Comparison of ENCODE assay signal across 8 mouse cellular contexts in the genomic region with DNA sequence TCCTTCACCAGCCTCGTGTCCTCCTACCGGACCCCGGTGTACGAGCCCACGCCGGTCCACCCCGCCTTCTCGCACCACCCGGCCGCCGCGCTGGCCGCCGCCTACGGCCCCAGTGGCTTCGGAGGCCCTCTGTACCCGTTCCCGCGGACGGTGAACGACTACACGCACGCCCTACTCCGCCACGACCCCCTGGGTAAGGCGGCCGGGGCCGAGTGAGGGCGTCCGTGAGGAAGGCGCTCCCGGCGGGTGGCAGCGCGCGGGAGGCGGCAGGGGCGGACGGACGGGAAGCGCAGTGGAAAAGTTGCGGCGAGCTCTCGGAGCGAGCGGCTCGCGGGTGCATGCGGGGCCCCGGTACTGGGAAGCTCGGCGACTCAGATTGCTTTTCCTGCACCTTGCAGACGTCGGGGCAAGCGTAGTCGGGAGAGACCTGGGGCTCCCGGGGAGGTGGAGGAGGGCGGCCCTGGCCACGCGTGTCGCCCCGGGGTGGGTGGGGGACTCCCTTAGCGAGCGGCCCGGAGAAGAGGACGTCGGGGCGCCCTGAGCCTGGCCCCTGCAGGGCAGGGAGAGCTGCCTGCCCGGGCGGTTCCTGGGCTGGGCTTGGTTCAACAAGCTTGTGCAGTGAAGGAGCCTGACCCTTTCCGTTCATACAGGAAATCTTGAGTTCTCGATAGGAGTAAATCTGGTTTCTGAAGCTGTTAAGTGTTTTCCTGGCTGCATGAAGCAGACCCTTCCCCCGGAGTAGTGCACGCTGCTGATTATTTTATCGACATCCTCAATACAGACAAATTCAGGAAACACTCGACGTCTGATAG. TPM values are rescaled to one million over a fixed set of nuclear protein-coding genes. Genes with fewer than 3 reads are reported as not detected.
DNase-seq lines count a peak whose midpoint lies in the region; ATAC-seq and TF ChIP-seq lines count a peak whose summit lies in the region.

No protein-coding gene starts in this region.

- under 1% methylated on average over 76 of the region's 77 CpGs for WGBS in heart, embryonic 10.5 days
- 1% methylated on average over 65 of the region's 77 CpGs for WGBS in lung, postnatal 0 days
- 2% methylated on average over 77 of the region's 77 CpGs for WGBS in olfactory bulb, adult 2 months

- peak overlapping the region; percentile 87 for H3K27ac ChIP-seq in heart, embryonic 10.5 days
- H3K27ac ChIP-seq in lung, postnatal 0 days (ENCODE audit: low read length), result peak overlapping the region; percentile 91
- no peak overlapping the region for H3K27ac ChIP-seq in olfactory bulb, adult 2 months (ENCODE audit: insufficient read depth, low read depth, low read length)

- no peaks in the 10 kb centered on the region for H3K36me3 ChIP-seq in heart, embryonic 10.5 days
- H3K36me3 ChIP-seq in lung, postnatal 0 days (ENCODE audit: insufficient read depth, low read length), result no peaks in the 10 kb centered on the region

- H3K4me2 ChIP-seq in lung, postnatal 0 days (replicated peaks; ENCODE audit: low read depth, low read length), result peak overlapping the region; percentile 88

- peak; percentile 80 for ATAC-seq in lung, postnatal 0 days

- peak; percentile 7 to 17 for DNase-seq in left cerebral cortex, adult 18-20 months (ENCODE audit: low spot score in 2 of 2)
- DNase-seq in left cerebral cortex, adult 11 months (ENCODE audit: low spot score), result no peak
- DNase-seq in embryo, embryonic 10.5 days (ENCODE audit: low spot score), result peak; percentile 26
- peak; percentile 85 for DNase-seq in heart, embryonic 10.5 days (ENCODE audit: low spot score)
- DNase-seq in kidney, adult 8-10 months, result peak; percentile 50 to 71
- peak; percentile 81 for DNase-seq in lung, postnatal 0 days (ENCODE audit: low spot score)
- no peak for DNase-seq in adipocyte (ENCODE audit: low spot score)

- no peaks in the 10 kb centered on the region for H3K9me3 ChIP-seq in heart, embryonic 10.5 days
- H3K9me3 ChIP-seq in lung, postnatal 0 days (ENCODE audit: low read length), result no peaks in the 10 kb centered on the region

- no peak for TF ChIP-seq CTCF in lung, postnatal 0 days (IDR thresholded peaks at IDR 0.05)
- TF ChIP-seq CTCF in olfactory bulb, adult 2 months (IDR thresholded peaks at IDR 0.05; ENCODE audit: insufficient read depth, low read depth, low read length), result no peak

- H3K27me3 ChIP-seq in heart, embryonic 10.5 days (ENCODE audit: insufficient read depth, poor library complexity, severe bottlenecking), result peaks cover 98% of the 10 kb centered on the region
- peaks cover 33% of the 10 kb centered on the region; the same call in 1 of the 2 replicates for H3K27me3 ChIP-seq in lung, postnatal 0 days (replicated peaks; ENCODE audit: insufficient read depth, low read length)

- peak overlapping the region; percentile 62 for H3K9ac ChIP-seq in lung, postnatal 0 days (replicated peaks; ENCODE audit: low read depth)

- TF ChIP-seq POLR2A in olfactory bulb, adult 2 months (IDR thresholded peaks at IDR 0.05; ENCODE audit: insufficient read depth, low read depth, low read length), result no peak

- peaks cover 20% of the 10 kb centered on the region for H3K4me1 ChIP-seq in heart, embryonic 10.5 days
- peaks cover 7% of the 10 kb centered on the region for H3K4me1 ChIP-seq in lung, postnatal 0 days (ENCODE audit: insufficient read depth, low read depth, low read length)
- H3K4me1 ChIP-seq in olfactory bulb, adult 2 months (ENCODE audit: control insufficient read depth, insufficient read depth, low read length), result peaks cover 12% of the 10 kb centered on the region; the same call in 1 of the 2 replicates

- peak overlapping the region; percentile 66 for H3K4me3 ChIP-seq in heart, embryonic 10.5 days
- peak overlapping the region; percentile 72 for H3K4me3 ChIP-seq in lung, postnatal 0 days (ENCODE audit: low read depth, low read length)
- peak overlapping the region; percentile 34 for H3K4me3 ChIP-seq in olfactory bulb, adult 2 months (ENCODE audit: insufficient read depth, low read depth, low read length)

- peak; percentile 95; the same call in 1 of the 2 replicates for TF ChIP-seq EP300 in lung, postnatal 0 days (IDR thresholded peaks at IDR 0.05)

RNA-seq across cellular contexts. Expression of a gene that starts 0.6 kb away (rescaled TPM):
- total RNA-seq in left cerebral cortex, adult 18-20 months (2021), result 1 to 10 TPM; 1.7 to 2.0 TPM
- polyA plus RNA-seq in heart, embryonic 10.5 days (2016; fragmentation: Nextera tagmentation; extraction: Ambion mirVana), result 10.6 and 26.5 TPM in 2 replicates
- polyA plus RNA-seq in lung, postnatal 0 days (2015; fragmentation: Nextera tagmentation; extraction: Ambion mirVana), result 23.4 and 30.6 TPM in 2 replicates
- polyA plus RNA-seq in olfactory bulb, adult 2 months (2012; ENCODE audit: insufficient read depth, insufficient read length, low replicate concordance, missing spikeins), result not detected in 2 replicates

RNA-seq across cellular contexts. Expression of a gene that starts 59.0 kb away (rescaled TPM):
- total RNA-seq in left cerebral cortex, adult 18-20 months (2021), result under 1 TPM; 0.45 to 0.53 TPM
- 54.7 and 56.8 TPM in 2 replicates for polyA plus RNA-seq in heart, embryonic 10.5 days (2016; fragmentation: Nextera tagmentation; extraction: Ambion mirVana)
- 2.1 and 3.2 TPM in 2 replicates for polyA plus RNA-seq in lung, postnatal 0 days (2015; fragmentation: Nextera tagmentation; extraction: Ambion mirVana)
- 63.0 TPM in 1 of 2 replicates, not detected in the other for polyA plus RNA-seq in olfactory bulb, adult 2 months (2012; ENCODE audit: insufficient read depth, insufficient read length, low replicate concordance, missing spikeins)

Comparison
In these comparisons a context has a peak if more than half of its experiments do, and no peak if none do; other contexts are left out.
1. DNase-seq: peak in left cerebral cortex, adult 18-20 months (2 of 2), embryo, embryonic 10.5 days (single experiment), heart, embryonic 10.5 days (single experiment), kidney, adult 8-10 months (2 of 2) and lung, postnatal 0 days (single experiment); none in left cerebral cortex, adult 11 months (single experiment) and adipocyte (single experiment).
2. RNA of a gene that starts 0.6 kb away (polyA plus RNA-seq): 10.6 to 26.5 TPM in heart, embryonic 10.5 days and 23.4 to 30.6 TPM in lung, postnatal 0 days; not detected in olfactory bulb, adult 2 months; every median in the first group is over 10 times any median in the second.
3. RNA of a gene that starts 59.0 kb away (polyA plus RNA-seq): 63.0 TPM in olfactory bulb, adult 2 months and 54.7 to 56.8 TPM in heart, embryonic 10.5 days; 2.1 to 3.2 TPM in lung, postnatal 0 days; every median in the first group is over 10 times any median in the second.
4. Peak in every context shown above with its lines, with median percentiles within 50 percentile points of each other: H3K4me3 ChIP-seq.